Mouse (Mus musculus) thymus, postnatal 36 days (tissue): ENCODE results near the gene Sgpp1.
"Not testable (repeated sequence)": the region's sequence is repeated elsewhere in the genome, so short reads cannot be mapped to it uniquely, and the experiment has no call there.

Source experiments
- DNase-seq, 2 experiments: peaks; one replicate each; pipeline ENCODE4 v3.0.0; 2022; ENCODE audit warnings: mixed read lengths in 2 of 2

The Sgpp1 gene

GRCm38 (mm10) chr12:75731508-75731907 is 4.0 kb downstream of the Sgpp1 start:
- no peak for DNase-seq

DNA sequence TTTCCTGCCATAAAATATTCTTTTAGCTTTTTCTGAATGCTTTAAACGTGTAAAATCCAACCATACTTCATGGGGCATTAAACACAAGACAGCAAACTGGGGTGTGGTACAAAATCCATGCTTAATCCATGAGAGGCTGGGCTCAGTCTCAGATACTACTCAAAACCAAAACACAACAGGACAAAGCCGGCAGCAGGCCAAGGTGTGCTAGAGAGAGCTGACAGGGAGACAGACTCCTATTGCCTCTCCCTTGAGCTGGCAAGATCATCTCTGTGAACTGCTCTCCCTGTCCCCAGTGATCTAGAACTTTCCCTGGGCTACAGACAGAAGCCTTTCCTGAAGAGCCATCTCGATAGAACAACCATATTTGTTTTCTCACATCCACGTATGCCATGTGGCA is 5.1 kb downstream of the Sgpp1 start:
- DNase-seq = no peak

DNA sequence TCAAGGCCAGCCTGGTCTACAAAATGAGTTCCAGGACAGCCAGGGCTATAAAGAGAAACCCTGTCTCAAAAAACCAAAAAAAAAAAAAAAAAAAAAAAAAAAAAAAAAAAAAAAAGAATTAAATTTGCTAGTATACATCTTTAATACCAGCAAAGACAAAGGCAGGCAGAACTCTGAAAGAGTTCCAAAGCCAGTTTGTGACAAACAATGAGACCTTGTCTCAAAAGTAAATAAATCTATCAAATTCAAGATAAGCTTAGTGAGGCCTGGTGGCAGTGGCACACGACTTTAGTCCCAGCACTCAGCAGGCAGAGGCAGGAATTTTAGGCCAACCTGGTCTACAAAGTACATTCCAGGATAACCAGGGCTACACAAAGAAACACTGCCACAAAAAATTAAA is 5.7 kb downstream of the Sgpp1 start:
- DNase-seq = no peak

DNA sequence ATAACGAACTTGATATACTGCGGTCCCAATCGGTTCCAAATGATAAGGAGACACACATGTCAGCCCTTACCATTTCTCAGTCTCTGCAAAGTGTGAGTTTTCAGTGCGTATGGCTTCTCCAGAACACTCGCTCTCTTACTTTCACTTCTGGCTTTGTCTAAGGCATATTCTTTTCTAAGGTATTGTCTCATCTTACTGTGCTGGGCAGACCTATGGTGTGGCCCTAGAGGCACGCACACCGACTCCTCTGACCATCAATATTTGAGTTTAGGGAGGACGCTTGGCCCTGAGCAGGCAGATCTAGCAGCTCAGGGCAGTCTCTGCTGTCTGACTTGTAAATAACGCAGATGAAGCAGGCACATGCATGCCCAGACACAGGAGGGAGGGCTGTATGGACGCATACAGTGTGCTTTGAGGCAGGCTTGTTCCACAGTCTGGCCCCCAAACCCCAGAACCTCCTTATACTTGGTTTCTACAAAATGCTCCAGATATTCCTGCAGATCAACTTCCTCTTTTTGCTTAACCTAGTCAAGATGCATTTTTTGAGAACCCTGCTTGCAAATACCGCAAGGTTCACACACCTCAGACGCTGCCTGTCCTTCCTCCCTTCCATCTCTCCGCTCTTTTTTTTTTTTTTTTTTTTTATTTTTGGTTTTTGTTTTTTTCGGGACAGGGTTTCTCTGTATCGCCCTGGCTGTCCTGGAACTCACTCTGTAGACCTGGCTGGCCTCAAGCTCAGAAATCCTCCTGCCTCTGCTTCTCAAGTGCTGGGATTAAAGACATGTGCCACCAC is 8.0 kb downstream of the Sgpp1 start:
- DNase-seq = peak; percentile 44 to 49

GRCm38 (mm10) chr12:75726349-75726861 is 9.1 kb downstream of the Sgpp1 start:
- no peak for DNase-seq

- peak in 1 of 2 experiments; percentile 34 for DNase-seq
Observed at GRCm38 (mm10) chr12:75724621-75725324, 10.8 kb downstream of the Sgpp1 start.

- no peak for DNase-seq
Observed at GRCm38 (mm10) chr12:75723839-75724463, 11.6 kb downstream of the Sgpp1 start.

DNA sequence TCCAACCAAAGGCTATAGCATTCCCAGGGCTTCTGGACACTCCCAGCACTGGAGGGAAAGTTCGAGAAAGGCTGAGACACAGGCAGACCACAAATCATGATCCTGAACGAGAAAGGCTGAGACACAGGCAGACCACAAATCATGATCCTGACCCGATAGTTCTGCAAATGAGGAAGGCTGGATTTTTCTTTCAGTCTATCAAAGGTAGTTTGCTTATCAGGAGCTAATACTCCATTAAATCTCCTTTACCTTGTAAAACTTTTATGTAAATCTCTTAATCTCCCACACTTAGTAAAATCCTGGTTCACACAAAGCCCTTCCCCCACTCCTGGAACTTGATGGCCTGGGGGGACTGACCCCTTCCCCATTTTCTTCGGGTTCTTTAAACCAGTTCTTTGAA is 13.6 kb downstream of the Sgpp1 start:
- no peak for DNase-seq

- DNase-seq = no peak
Observed at GRCm38 (mm10) chr12:75721006-75721405, 14.5 kb downstream of the Sgpp1 start.

GRCm38 (mm10) chr12:75713596-75713995 is 21.9 kb downstream of the Sgpp1 start:
- DNase-seq = no peak

GRCm38 (mm10) chr12:75712905-75713304 is 22.6 kb downstream of the Sgpp1 start:
- DNase-seq = not testable (repeated sequence)

DNA sequence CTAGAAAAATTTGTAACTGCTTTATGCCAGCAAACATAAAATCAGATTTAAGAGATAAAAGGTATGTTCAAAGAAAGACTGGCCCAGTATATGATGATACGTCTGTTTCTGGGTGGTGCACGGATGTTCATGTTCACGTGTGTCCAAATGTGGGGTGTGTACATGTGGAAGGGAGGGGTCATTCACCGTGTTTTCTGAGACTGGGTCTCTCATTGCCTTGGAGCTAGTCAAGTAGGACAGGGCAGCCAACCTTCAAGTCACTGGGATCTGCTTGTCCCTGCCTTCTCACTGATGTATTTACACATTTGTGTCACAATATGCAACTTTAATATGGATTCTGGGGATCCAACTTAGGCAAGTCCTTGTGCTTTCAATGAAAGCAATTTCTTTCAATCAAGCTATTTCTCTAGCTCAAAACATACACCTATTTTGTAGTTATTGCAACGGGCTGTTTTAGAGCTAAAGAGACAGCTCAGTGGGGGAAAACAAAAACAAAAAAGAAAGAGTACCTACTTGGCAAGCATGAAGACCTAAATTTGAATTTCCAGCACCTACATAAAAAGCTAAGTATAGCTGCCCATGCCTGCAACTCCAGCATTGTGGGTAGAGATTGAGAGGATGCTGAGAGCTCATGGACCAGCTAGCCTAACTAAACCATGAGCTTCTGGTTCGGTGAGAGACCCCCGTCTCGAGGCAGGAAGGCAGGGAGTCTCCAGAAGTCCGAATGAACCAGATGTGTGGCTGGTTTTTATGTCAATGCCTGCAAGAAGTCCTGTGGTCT is 24.7 kb downstream of the Sgpp1 start:
- DNase-seq = no peak

- no peak for DNase-seq
Observed at GRCm38 (mm10) chr12:75709506-75709905, 26.0 kb downstream of the Sgpp1 start.

DNA sequence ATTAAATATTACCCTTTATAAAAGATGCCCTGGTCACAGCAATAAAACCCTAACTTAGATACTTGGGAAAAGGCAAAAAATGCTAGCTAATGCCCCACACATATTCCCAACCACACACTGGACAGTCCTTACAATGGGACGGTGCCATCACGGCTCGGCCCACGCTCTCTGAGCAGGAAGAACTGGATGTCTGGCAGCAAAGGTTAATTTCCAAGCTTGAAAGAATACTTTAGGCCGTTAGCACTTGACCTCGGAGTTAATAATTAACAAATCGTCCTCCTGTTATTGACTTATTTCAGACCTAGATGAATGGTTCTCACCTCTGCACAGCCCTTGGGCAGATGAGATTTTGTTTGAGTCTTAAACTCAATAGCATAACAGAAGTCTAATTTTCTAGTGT is 28.9 kb downstream of the Sgpp1 start:
- DNase-seq = no peak

- no peak for DNase-seq
Observed at GRCm38 (mm10) chr12:75702739-75703122, 32.8 kb downstream of the Sgpp1 start.

DNA sequence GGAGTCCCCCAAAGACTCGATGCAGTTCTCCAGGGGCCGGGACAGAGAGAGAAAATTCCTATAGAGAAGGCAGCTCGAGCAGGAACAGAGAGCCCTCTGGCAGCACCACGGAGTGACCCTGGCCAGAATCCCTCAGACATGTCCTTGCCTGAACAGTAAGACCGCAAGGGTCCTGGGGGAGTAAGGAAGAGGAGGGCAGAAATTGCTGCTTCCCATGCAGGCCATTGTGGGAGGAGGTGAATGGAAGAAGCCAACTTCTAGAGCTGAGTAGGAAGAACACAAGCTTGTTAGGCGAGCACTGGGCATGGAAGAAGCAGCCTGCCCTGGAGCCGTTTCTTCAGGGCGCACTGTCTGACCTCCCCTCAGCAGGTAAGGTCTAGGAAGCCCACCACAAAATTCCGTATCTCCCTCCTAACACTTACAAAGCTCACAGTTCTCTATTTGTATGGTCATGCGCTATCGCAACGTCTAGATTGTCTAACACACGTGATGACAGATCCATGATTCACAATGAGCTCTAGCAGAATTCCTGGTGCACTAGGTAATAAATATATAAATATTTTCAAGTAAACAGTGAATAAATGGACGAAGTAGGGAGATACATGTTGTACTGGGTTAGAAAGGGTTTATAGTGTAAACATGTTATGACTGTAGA is 33.3 kb downstream of the Sgpp1 start:
- DNase-seq = no peak

GRCm38 (mm10) chr12:75701173-75702083 is 34.1 kb downstream of the Sgpp1 start:
- no peak for DNase-seq

- no peak for DNase-seq
Observed at GRCm38 (mm10) chr12:75698692-75699091, 36.8 kb downstream of the Sgpp1 start.

- not testable (repeated sequence) for DNase-seq
Observed at GRCm38 (mm10) chr12:75695845-75696244, 39.7 kb downstream of the Sgpp1 start.

- DNase-seq = no peak
Observed at GRCm38 (mm10) chr12:75689003-75689402, 46.5 kb downstream of the Sgpp1 start.

- no peak for DNase-seq
Observed at GRCm38 (mm10) chr12:75687314-75687713, 48.2 kb downstream of the Sgpp1 start.
